Mouse (Mus musculus): Measurements from ENCODE around the gene Git2.

Gene Git2

DNA sequence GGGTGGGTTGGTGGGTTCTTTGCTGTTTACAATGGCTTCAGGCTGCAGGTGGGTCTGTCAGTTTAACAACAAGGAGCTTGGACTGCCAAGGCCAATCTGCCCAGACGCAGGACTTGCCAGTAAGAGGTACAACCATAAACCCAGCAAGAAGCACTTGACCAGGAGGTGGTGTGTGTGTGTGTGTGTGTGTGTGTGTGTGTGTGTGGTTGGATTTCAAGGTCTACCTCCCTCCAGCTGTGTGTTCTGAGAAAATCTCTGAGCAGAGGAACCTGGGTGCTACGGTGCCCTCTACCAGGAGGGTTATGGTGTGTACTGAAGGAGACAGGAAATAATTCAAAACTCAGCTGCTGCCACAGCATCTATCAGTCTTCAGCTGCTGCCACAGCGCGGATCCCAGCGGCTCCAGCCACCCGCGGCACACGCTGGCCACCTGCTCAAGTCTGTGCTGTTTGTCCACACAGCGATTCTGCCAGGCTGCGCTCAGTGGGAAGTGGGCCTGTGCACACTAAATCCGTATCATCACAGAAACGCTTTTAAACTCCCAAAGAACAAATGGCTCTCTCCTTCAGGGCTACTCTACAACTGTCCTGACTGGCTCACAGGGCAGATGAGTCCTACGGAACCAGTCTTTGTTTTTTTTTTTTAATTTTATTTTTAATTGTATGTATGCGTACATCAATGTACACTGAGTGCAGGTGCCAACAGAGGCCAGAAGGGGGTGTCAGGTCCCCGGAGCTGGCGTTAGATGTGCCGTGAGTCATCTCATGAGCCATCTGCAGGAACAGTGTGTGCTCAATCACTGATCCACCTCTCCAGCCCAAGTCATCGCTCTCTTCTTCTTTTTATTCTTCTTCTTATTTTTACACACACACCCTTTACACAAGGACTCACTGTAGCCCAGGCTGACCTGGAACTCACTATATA is 10.2 kb downstream of the Git2 start:
- no peak for DNase-seq (ENCODE audit: low read depth, low spot score)

DNA sequence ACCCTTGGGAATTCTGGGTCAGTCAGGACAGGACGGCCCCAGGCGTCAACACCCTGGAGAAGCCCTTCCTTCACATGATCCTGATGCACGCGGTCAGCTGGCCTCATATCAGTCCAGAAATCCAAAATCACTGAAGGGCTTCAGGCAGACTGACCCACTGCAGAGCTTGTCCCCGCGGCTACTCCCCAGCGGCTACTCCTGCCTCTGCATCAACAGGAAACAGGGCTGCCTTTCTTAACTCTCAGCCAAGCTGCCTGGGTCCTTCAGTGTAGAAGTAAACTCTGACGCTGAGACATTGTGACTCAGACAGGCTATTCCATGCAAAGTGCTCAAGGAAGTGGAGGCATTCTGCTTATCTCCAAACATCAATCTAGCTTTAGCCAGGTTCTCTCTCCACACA is 13.3 kb downstream of the Git2 start:
- DNase-seq (ENCODE audit: low read depth, low spot score) = no peak

DNA sequence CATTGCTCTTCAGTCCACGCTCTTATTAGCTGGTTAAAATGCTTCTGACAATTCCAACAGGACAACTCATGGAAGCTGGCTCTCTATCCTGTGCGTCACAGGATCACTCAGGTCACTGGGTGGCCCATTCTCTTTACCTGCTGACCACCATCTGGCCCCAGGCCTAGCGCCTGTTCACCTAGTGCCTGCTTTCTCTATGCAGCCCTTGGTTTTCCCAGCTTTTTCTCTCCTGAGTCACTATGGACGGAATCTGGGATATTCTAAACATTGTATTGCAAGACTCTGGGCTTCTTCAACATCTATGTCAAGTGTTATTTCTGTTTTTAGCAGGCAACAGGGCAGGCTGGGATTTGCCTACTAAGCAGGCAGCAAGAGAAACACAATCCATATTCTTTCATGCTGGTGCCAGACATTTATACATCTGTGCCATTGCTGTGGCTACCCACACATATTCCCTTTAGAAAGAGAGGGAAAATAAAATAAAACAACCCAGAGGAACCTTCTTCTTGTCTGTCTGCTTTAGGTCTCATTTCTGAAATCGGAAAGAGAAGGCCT is 15.7 kb downstream of the Git2 start:
- no peak for DNase-seq (ENCODE audit: low read depth, low spot score)

DNA sequence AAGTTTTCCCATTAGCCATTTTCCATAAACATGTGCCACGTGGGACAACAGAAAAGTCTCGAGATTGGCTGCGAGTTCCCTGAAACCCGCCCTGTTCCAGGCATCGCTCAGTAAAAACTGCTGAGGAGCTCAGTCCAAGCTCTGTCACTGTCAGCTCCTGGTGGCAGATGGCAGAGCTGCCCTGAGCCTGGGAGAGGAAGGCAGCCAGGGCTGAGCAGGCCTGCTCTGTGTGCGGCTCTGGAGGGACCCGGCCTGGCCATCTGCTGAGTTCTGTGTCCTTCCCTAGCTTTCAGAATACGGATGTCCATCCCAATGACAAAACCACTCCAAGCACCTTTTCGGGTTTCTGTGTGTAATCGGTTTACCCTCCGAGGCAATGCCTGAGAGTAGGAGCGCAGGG is 21.9 kb downstream of the Git2 start:
- DNase-seq (ENCODE audit: low read depth, low spot score) = no peak

DNA sequence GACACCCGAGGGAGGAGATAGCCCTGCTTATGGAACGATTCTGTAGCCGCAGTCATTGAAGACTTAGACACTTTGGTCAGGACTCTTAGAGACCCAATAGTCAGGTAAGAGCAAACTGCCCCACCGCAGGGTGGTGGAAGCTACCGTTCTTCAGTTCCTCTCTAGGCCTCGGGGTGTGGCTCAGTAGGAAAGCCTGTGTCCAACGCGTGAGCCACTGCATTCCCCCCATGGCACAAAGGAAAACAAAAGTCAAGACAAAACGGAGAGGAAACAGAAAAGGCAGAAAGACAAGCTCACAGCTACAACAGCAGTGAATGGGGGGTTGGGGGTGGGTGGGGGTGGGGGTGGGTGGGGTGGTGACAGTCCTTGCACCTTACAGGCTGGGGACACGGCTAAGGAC is 22.9 kb downstream of the Git2 start:
- no peak for DNase-seq (ENCODE audit: low read depth, low spot score)

DNA sequence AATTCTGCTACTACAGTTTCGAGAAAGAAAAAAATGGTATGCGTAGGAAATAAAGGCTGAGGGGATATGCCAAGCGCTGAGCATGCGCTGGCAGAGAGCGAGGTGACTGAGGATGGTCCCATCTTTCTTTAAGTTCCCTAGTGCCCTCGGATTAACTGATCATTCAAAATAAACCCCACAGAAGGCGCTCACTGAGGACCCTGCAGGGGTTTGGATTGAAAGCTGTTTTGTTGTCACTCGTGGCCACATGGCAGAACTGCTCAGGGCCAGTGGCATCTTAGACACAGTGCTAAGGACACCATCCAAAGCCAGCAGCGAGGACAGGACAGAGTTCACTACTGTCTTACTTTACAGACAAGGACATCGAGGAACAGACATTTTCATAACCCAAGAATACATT is 25.0 kb downstream of the Git2 start:
- no peak for DNase-seq (ENCODE audit: low read depth, low spot score)

DNA sequence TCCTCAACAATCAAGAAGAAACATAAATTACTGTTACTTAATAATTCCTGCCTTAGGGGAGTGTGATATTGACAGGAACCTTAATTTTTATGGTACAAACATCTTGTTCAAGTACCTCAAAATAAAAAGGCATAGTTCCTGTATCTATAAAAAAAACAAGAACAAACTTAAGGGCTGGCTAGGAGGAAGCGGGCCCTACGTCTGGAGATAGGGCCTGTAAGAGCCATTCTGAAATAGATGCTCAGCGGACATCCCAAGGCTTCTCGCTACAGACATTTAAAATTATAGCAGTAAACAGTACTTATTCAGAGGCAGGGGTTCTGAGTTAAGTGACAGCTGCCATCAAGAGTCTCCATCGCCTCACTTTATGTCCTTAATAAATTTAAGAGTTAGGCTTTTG is 27.8 kb downstream of the Git2 start:
- DNase-seq (ENCODE audit: low read depth, low spot score) = no peak

DNA sequence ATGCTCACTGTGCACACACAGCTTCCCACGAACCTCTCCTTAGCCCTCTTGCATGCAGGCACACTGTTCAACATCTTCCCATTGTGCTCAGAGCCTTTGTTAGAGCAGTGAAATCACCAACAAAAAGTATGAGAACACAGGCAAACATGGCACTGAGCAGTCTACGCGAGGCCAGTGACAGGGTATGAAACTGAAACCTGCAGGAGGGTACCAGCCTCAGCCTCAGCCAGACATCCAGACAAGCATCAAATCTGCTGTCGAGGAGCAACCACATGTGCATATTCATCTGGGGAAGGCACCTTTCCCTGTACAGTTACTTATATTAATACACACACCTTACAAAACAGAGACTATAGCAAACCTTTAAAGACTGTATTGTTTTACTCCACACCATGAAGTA is 28.4 kb downstream of the Git2 start:
- DNase-seq (ENCODE audit: low read depth, low spot score) = no peak

DNA sequence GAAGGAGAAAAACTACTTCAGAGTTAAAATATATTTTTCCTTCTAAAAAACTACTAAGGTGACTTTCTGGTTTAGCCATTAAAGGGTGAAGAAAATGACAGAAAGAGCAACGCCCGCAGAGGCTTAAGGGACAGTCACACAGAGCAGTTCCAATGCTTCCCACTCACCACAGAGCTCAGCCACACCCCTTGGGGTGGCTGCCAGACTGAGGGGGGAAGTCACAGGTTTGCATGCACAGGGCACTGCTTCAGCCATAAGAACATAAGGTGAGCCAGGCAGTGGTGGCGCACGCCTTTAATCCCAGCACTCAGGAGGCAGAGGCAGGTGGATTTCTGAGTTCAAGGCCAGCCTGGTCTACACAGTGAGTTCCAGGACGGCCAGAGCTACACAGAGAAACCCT is 29.7 kb downstream of the Git2 start:
- no peak for DNase-seq (ENCODE audit: low read depth, low spot score)

DNA sequence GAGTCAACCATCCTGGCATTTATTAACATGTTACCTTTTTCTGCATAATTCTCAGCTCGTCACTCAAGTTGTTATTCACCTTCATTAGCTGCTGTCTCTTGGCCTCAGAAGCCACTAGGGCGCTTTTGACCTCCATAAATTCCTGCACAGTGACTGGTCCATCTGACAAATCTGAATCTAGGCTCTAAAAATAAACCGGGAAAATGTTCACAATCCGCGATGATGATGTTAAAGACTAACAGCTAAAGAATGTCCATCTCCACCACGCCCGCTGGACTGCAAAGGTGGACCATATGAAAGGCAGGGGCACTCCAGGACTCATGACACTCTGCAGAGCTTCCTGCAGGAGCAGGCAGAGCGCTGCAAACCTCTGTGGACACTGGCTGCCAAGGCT is 31.6 kb downstream of the Git2 start:
- DNase-seq (ENCODE audit: low read depth, low spot score) = no peak

DNA sequence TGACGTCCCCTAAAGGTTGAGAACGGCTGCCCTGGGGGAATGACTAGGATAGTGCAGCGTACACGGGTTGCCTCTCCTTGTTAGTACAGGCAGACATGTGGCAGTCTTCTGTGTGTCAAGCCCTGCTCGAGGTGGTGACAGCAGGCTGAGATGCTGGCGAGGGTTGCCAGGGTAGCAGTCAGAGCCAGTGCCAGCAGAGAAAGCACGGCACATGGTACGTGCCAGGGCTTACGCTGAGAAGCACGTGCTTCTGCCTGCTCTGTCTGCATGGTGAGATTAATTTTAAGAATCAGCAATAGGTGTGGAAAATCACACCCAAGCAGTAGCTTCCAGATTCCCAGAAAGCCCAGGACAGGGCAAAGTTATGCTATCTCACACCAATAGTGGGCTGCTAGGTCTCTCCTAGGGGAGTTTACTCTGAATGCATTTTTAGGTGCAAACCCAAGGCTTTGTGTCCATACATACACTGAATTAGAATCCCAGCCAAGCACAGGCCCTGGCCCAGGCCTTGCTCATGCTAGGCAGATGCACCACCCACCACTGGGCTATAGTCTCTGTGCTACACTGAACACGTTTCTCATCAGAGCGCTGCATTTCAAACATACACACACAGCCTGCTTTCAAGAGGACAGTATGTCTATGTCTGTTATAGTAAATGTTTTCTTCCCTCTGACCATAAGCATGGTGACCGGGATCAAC is 32.2 kb downstream of the Git2 start:
- DNase-seq (ENCODE audit: low read depth, low spot score) = no peak

DNA sequence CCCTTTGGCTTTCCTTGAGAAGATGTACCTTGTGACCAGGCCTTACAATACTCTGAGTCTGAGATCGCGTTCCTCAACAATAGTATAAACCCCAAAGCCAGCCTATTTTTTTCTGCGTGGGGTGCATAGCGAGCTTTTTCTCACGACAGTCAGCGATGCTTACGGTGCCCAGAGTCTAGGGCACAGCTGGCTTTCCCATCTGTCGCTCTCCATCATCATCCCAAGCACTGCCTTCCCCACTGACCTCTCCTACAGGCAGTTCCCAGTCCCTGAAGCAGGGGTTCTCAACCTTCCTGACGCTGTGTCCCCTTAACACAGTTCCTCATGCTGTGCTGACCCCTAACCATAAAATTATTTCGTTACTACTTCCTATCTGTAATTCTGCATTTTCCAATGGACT is 32.7 kb downstream of the Git2 start:
- no peak for DNase-seq (ENCODE audit: low read depth, low spot score)

DNA sequence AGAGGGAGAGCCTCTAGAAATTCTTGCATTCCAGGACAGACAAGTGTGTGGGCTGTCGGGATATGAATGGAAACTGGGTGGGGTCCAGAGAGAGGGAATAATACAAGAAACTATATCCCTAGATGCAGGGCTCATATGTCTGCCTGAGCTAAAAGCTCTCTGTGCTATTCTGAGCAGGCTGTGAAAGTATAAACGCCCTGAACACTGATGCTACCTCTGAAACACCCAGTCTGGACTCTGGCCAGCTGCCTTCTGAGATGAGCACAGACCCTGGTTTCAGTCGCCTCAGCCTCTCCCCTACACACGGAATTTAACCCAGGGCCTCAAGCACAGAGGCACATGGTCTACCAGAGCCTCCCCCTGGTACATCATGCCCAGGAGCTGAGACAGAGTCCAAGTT is 34.7 kb downstream of the Git2 start:
- DNase-seq (ENCODE audit: low read depth, low spot score) = no peak

DNA sequence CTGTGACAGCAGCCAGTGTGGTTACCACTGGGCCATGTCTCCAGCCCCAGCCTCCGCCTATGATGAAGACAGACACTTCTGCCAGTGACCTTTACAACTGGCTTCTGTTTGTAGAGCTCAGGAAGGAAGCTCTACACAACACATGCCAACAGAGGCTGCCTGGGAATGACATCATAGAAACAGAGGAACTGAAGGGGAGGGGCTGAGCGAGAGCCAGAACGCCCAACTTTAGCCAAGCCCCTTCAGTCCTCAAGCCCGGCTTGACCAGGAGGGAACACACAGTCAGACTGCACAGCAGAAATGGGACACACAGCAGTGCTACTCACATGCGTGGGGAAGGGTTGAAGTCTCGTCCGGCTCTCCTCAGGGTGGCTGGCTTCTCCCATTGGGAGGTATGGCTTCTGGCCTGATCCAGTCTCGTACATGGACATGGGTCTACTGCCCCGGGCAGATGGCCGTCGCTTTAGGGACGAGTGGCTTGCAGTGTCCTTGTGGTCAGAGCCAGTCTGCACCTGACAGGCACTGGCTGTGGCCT is 36.5 kb downstream of the Git2 start:
- DNase-seq (ENCODE audit: low read depth, low spot score) = no peak

DNA sequence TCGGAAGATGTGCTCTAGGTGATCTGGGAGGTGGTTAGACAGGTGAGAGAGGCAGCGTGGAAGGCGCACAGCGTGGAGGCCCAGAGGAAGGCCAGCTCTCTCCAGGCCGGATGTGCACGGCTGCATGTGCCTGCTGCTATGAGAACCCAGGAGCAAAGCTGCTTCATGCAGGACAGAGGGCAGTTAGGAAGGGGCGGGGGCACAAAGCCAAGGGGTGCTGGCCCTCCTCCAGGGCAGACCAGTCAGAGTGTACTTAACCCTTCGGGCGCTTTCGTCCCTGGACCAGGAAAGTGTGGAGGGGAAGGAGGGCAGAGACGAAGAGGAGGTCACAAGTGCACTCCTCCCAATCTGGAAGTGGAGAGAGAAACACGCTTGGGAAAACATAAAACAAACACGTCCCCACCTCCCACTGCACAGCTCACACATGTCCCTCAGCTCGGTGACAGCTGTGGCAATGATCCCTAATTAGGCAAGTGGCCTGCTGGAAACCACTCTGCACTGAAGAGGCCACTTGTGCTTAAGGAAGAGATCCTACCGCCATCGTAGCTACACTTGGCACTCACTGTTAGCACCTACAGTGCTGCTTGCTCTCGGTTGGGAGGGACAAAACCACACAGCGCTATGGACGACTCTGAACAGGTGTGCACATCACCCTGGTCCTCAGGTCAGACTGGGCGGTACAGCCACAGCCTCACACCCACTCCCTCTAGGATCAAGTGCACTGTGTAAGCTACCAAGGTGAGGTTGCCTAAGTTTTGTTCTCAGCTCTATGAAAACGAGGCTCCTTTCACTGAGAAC is 38.0 kb downstream of the Git2 start:
- no peak for DNase-seq (ENCODE audit: low read depth, low spot score)

DNA sequence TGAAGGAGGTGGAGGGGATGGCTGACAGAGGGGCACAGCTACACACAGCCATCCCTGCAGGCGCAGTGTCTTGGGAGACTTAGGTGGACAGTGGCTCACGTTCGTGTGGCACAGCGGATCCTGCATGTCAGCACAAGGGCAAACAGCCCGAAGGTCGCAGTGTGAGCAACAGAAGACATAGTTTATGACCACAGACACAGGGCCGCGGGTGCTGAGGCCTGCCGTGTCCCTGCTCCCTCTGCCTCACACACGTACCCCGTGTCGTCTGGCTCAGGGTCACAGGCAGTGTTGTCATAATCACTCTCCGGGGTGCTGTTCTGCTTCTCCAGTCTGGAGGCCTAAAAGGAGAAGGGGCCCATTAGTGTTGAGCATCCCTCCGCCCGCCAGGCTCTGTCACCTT is 41.7 kb downstream of the Git2 start:
- DNase-seq (ENCODE audit: low read depth, low spot score) = no peak

DNA sequence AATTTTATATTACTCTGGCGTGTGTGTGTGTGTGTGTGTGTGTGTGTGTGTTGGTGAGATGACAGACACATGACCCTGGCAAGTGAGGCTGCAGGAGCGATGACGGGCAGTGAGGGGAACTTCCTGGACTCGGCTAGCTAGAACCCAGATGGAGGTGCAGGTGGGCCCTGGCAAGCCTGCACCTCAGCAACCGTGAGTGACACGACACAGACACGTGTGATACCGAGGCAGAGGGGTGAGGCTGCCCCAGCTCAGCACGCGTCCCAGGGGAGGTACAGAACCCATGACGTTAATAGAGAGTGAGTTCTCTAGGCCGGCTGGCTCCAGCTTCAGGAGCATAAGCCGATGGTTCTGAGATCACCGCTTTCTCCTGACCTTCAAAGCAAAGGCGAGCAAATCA is 43.3 kb downstream of the Git2 start:
- no peak for DNase-seq (ENCODE audit: low read depth, low spot score)

DNA sequence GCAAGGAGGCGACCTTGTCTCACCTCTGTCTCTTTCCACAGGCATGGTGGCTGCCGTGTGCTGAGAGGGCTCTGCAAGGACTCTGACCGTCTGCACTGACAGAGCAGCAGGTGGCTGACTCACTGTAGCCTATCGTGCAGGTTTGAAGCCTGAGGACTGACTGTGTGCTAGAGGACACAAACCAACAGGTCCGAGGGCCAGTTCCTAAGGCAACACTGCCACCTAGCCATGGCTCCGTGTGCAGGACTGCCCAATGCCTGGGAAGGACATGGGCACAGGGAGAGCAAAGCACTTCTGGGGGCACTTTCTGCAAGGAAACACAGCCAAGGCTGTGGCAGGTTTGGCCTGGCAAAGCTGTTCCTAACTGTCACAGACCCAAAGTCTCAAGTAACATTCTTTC is 43.8 kb downstream of the Git2 start:
- no peak for DNase-seq (ENCODE audit: low read depth, low spot score)

DNA sequence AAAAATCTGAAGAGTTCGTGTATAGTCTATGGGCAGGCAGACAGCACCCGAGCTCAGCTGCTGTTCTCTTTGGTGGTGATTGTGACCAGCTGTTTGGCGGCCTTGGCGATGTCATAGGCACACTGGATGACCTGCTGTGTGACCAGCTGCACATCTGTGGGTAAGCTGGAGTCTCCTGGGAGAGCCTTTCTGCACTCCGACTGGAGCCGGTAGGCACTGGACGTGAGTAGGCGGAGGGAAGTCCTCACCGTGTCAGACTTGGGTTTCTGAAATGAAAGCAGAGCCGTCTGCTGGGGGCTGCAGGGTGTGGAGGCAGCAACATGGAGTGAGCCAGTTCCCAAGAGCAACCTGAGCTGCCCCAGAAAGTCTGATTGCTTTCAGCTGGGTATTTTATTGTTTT is 45.2 kb downstream of the Git2 start:
- peak; percentile 22 for DNase-seq (ENCODE audit: low read depth, low spot score)

DNA sequence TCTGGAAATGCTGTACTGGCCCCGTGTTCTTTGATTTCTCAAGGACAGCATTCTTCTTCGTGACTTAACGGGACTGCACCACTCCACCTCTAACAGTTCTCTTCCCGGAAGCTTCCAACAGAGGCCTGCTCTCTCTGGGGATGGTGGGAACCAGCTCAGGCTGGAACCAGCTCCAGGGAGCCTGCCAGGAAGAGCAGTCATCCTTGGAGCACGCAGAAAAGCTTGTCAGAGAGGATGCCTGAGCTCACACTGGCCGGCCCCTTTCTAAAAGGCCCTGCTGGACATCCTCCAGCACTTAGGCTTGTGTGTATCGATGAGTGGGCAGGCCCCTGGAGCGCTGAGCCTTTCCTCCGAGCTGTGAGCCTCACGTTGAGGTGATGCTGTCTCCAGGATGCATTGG is 47.2 kb downstream of the Git2 start:
- DNase-seq (ENCODE audit: low read depth, low spot score) = no peak

DNA sequence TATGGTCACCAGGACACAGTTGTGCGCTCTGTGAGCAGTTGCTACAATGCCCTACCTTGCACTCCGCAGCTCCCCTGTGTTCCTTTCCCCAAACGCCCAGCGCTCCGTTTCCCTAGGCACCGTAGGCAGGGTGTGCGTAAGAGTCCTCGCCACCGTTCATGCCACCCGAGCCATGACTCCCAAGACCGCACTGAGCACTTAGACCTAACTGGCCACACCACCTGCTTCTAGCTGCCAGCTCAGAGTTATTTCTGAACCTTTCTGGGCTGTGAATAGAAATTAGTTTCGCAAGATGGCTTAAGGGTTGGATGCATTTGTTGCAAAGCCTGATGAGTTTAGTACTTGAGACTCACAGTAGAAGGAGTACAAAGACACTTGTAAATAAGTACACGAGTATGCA is 52.5 kb downstream of the Git2 start:
- no peak for DNase-seq (ENCODE audit: low read depth, low spot score)

DNA sequence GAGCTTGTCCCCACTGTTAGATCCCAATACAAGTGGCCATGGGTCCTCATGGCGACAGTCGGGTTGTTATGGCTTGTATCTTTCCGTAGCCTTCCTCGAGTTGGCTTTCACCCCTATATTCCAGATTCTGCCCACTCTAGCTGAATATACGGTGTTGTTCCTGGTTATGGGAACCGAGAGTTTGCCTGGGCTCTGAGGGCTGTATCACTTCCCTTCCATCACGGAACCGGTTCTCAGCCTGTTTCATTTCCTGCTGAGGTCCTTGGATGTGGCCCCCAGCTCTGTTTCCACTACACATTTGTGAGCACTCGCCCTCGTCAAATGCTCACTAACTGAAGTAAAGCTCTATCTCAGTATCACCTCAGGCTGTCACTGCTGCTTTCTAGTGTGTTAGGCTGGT is 53.3 kb downstream of the Git2 start:
- no peak for DNase-seq (ENCODE audit: low read depth, low spot score)
